Mouse (Mus musculus) ES-E14 (cell line): Measurements from ENCODE around the gene Hcfc1r1. TPM values are rescaled to one million over a fixed set of nuclear protein-coding genes. Genes with fewer than 3 reads are reported as not detected.

Experiments
- DNase-seq: peaks from one replicate; pipeline ENCODE4 v3.0.0-alpha.2; 2013; ENCODE audit warnings: low read depth, low spot score
- H3K27ac ChIP-seq: 2 replicates; pipeline ENCODE4 v1.5.1; 2012; ENCODE audit warnings: low read depth, mild to moderate bottlenecking, low read length, moderate library complexity, mixed read lengths; ENCODE audit not compliant: poor library complexity, insufficient read depth, severe bottlenecking
- H3K36me3 ChIP-seq: 2 replicates; pipeline ENCODE4 v1.6.1; 2012; ENCODE audit warnings: mild to moderate bottlenecking, low read length, moderate library complexity, mixed read lengths; ENCODE audit not compliant: control insufficient read depth, poor library complexity, insufficient read depth, severe bottlenecking
- H3K4me1 ChIP-seq, 2 experiments: fragments of 150-350 bp in 1 of 2; sonication (generic) in 1 of 2; 2 replicates each; pipeline ENCODE4 v1.6.1; 2012; ENCODE audit warnings: low read length in 2 of 2, mild to moderate bottlenecking in 1 of 2, mixed read lengths in 1 of 2; ENCODE audit not compliant: control insufficient read depth in 2 of 2, insufficient read depth in 2 of 2, poor library complexity in 1 of 2
- H3K4me3 ChIP-seq, 2 experiments: fragments of 150-350 bp in 1 of 2; sonication (generic) in 1 of 2; 2 replicates each; pipeline ENCODE4 v1.5.1; 2012; ENCODE audit warnings: low read length in 2 of 2, low read depth in 1 of 2, mild to moderate bottlenecking in 1 of 2, mixed read lengths in 1 of 2; ENCODE audit not compliant: insufficient read depth in 1 of 2, poor library complexity in 1 of 2, severe bottlenecking in 1 of 2
- H3K9ac ChIP-seq: 2 replicates; pipeline ENCODE4 v1.6.1; 2012; ENCODE audit warnings: low read depth, mild to moderate bottlenecking, low read length, mixed read lengths; ENCODE audit not compliant: poor library complexity, insufficient read depth, severe bottlenecking
- H3K9me3 ChIP-seq: fragments of 150-350 bp; sonication (generic); 2 replicates; pipeline ENCODE4 v1.6.1; 2012; ENCODE audit warnings: low read depth, mild to moderate bottlenecking, low read length; ENCODE audit not compliant: control insufficient read depth, insufficient read depth
- CHD2 ChIP-seq: IDR thresholded peaks from 2 replicates; pipeline ENCODE4 v1.6.1; 2014; ENCODE audit warnings: mild to moderate bottlenecking, low read depth, low read length, inconsistent platforms
- HCFC1 ChIP-seq: IDR thresholded peaks from 2 replicates; pipeline ENCODE4 v1.6.1; 2012; ENCODE audit warnings: low read length, inconsistent platforms, borderline replicate concordance; ENCODE audit not compliant: insufficient read depth
- MAFK ChIP-seq: IDR thresholded peaks from 2 replicates; pipeline ENCODE4 v1.6.1; 2014; ENCODE audit warnings: mild to moderate bottlenecking, low read depth, low read length, inconsistent platforms; ENCODE audit not compliant: insufficient read depth
- ZC3H11A ChIP-seq: IDR thresholded peaks from 2 replicates; pipeline ENCODE4 v1.6.1; 2012; ENCODE audit warnings: low read depth, mild to moderate bottlenecking, inconsistent platforms, low read length, borderline replicate concordance
- ZNF384 ChIP-seq: IDR thresholded peaks from 2 replicates; pipeline ENCODE4 v1.6.1; 2012; ENCODE audit warnings: low read depth, low read length, inconsistent platforms
- in situ Hi-C, 2 experiments: fragments of 600-800 bp; cut with MboI; formaldehyde crosslinking; loops; one replicate each; pipeline ENCODE4 v1.15.1; 2025; ENCODE audit warnings: low sequenced_read_pairs in 2 of 2, inconsistent platforms in 1 of 2; ENCODE audit not compliant: unreplicated experiment in 2 of 2
- total RNA-seq: library from RNA; depleted of rRNA; stranded (reverse); fragments of 300-350 nt; gene quantifications from 2 replicates; pipeline ENCODE4 v1.2.3, GENCODE M21; 2012

Hcfc1r1 gene
- total RNA-seq, 1 experiment = 36.4 TPM

DNA sequence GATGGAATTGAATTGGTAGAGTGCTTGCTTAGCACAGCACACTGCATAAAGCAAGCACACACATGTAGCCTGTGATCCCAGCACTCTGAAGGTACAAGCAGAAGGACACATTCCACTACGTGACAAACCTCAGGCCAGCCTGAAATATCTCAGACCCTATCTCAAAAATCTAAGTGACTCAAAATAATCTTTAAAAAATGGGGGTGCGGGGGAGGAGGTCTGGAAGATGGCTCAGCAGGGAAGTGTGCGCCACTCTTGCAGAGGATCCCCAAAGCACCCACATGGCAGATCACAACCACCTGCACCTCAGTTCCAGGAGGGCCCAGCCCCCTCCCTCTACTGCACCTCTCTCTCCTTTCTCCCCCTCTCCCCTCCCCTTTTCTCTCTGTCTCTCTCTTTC is 1.9 kb upstream of the Hcfc1r1 start:
- H3K27ac ChIP-seq = no peak overlapping the region
- no peak overlapping the region for H3K9ac ChIP-seq
- no peak overlapping the region for H3K4me3 ChIP-seq
- no peaks in the 10 kb centered on the region for H3K9me3 ChIP-seq
- TF ChIP-seq MAFK (no peak), CHD2 (no peak), HCFC1 (no peak), ZC3H11A (no peak), ZNF384 (no peak)
- peaks cover 31% of the 10 kb centered on the region for H3K36me3 ChIP-seq
- DNase-seq = no peak
- peaks cover 0 to 32% of the 10 kb centered on the region in 2 experiments; a peak in 2 of 4 replicates for H3K4me1 ChIP-seq
- in situ Hi-C loops = no loop called here

DNA sequence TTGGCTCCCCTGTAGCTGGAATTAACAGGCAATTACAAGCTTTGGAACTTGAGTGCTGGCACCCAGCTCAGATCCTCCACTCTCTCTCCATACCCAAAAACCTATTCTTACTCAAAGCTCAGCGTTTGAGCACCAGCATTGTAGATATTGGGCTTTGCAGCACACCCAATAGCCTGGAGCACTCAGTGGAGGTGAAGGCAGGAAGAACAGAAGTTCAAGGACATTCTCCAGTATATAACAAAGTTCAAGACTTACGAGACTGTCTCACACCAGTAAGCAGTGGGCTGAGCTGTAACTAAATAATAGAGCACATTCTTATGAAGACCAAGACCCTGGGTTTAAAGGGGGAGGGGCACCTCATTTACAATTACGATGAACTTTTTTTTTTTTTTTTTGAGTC is 635 bp upstream of the Hcfc1r1 start:
- Histone ChIP-seq H3K36me3 (peaks cover 24% of the 10 kb centered on the region), H3K9me3 (no peaks in the 10 kb centered on the region), H3K4me1 (peaks cover 0 to 28% of the 10 kb centered on the region in 2 experiments; a peak in 2 of 4 replicates), H3K4me3 (peak overlapping the region; percentile 85 to 96; a peak in 3 of 4 replicates), H3K27ac (no peak overlapping the region), H3K9ac (no peak overlapping the region; the same call in 1 of the 2 replicates)
- in situ Hi-C loops = no loop called here
- no peak for DNase-seq
- TF ChIP-seq ZNF384 (no peak), CHD2 (no peak), ZC3H11A (no peak), MAFK (no peak), HCFC1 (no peak)

DNA sequence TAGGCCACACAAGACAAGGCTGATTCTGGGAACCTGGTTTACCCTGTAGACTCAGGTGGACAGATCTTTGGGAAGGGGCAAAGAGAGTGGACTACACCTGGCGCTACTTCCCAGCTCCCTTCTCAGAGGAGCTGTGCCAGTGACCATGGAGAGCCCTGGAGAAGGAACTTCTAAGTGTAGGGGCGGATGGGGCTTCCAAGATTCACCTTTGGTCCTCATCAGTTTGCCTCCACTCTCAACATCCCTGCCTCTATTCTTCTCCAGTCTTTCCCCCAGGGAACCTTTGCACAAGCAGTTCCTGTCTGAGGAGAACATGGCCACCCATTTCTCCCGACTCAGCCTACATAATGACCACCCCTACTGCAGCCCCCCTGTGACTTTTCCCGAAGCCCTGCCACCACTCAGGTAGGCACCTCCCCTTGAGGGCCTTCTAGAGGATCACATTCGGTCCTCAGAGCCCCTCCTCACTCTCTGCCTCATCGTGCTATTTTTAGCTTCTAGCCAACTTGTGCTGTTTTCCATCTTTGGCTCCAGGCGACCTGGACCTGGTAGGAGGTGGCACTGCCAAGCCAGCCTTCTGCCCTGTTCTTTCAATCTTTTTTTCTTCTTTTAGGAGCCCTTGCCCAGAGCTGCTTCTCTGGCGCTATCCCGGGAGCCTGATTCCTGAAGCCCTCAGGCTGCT is 1.0 kb downstream of the Hcfc1r1 start:
- no peaks in the 10 kb centered on the region for H3K9me3 ChIP-seq
- in situ Hi-C loops = no loop called here
- peaks cover 0 to 31% of the 10 kb centered on the region in 2 experiments; a peak in 3 of 4 replicates for H3K4me1 ChIP-seq

GRCm38 (mm10) chr17:23675127-23675526 is 1.7 kb downstream of the Hcfc1r1 start:
- in situ Hi-C loops = no loop called here
- H3K4me3 ChIP-seq = peak overlapping the region in 1 of 2 experiments; percentile 83; a peak in 2 of 4 replicates
- H3K9ac ChIP-seq = no peak overlapping the region
- H3K36me3 ChIP-seq = peaks cover 8% of the 10 kb centered on the region
- peaks cover 0 to 27% of the 10 kb centered on the region in 2 experiments; a peak in 3 of 4 replicates for H3K4me1 ChIP-seq
- DNase-seq = no peak
- no peak for TF ChIP-seq ZNF384
- TF ChIP-seq MAFK = no peak
- TF ChIP-seq ZC3H11A = no peak
- TF ChIP-seq HCFC1 = no peak
- no peak for TF ChIP-seq CHD2
- H3K9me3 ChIP-seq = no peaks in the 10 kb centered on the region
- no peak overlapping the region for H3K27ac ChIP-seq

More for the DNA sequence above, 1.0 kb downstream of the Hcfc1r1 start:
- Histone ChIP-seq H3K27ac (no peak overlapping the region), H3K36me3 (peaks cover 14% of the 10 kb centered on the region), H3K9ac (peak overlapping the region; percentile 70), H3K4me3 (peak overlapping the region; percentile 85 to 96)
- TF ChIP-seq MAFK = no peak
- TF ChIP-seq ZNF384 = no peak
- TF ChIP-seq HCFC1 = no peak
- TF ChIP-seq ZC3H11A = no peak
- TF ChIP-seq CHD2 = no peak
- no peak for DNase-seq
